Mouse (Mus musculus): Measurements from ENCODE around the gene St6galnac5.

GRCm38 (mm10) chr3:152907683-152908082 is 74.4 kb downstream of the St6galnac5 start:
- no peak for TF ChIP-seq GATA1 (IDR thresholded peaks at IDR 0.05; ENCODE audit: borderline replicate concordance, low read length)
- no peak for TF ChIP-seq FLI1 (IDR thresholded peaks at IDR 0.05; ENCODE audit: low read length)
